Mouse (Mus musculus) B cell, adult 67 days (primary cell): ENCODE measurements around the gene Mfsd12. TPM values are rescaled to one million over a fixed set of nuclear protein-coding genes. Genes with fewer than 3 reads are reported as not detected.

ENCODE experiments used
- total RNA-seq, 2 experiments: library from RNA; stranded (reverse); gene quantifications; 4 replicates each; pipeline ENCODE4 v1.2.4; 2023

The Mfsd12 gene
- 10 to 100 TPM; 11.6 to 13.5 TPM for total RNA-seq

DNA sequence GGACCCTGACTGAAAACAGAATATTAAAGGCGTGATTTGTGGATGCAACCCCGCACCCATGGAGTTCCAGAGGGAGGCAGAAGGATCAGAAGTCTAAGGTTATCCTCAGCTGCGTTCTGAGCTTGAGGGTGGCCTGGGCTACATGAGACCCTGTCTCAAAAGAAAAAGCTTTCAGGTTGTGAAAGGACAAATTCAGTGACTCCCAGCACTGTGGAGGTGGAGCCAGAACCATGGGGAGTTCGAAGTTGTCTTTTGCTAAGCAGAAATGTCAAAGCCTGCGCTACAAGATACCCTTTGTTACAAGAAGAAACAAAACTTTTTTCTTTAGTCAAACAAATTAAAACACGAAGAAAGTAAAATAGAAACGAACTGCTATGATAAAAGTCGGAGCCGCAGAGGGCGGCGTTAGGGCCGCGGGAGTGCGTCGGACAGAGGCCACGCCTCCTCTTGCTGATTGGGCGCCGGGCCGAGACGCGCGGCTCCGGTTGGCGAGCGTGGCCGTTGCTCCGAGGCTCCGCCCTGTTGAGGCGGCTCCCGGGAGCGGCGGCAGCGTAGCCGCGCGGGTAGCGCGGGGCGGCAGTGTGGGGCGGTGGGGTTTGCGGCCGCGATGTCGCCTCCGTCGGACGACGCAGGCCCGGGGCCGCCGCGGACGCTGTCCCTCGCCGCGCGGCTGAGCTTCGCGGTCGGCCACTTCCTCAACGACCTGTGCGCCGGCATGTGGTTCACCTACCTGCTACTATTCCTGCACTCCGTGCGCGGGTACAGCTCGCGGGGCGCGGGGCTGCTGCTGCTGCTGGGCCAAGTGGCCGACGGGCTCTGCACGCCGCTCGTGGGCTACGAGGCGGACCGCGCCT is at the start of gene Mfsd12:
Mfsd12 (plus strand) TSS at position 501 of the 854 bp plus-strand sequence.

DNA sequence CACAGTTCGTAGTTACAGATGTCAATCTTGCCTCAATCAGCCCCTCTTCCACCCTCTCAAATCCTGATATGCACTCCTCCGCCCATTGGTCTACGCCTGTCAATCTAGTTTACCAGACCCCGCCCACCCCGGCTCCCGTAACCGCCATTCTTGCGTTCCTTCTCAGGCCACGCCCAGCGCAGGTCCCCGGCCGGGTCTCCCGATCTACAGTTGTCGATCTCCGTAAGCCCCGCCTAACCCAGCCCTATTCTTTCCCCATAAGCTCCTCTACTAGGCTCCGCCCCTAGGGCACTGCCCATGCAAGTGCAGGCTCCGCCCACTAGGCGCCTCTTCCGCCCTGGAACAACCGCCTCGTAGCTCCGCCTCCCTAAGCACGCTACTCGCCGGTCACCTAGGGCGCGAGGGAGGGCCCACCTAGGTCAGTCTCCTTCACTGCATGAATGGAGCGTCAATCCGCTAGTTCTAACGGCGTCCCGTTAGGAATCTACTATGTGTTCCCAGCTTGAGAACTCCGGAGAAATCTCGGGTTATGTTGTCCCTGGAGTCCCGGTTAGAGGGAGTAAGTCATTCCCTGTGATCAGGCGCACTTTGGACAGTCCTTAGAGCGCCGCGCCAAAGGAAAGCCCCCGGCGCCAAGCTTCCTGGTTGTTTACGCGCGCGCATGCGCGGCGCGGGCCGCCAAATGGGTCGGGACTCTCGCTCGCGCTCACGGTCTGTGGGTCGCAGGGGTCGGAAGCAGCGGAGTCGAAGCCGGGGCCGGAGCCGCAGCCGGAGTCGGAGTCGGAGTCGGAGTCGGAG is 36.5 kb upstream of the Mfsd12 start, which contains the start of gene Cactin:
Cactin (plus strand) TSS at position 554 of the 798 bp plus-strand sequence.

DNA sequence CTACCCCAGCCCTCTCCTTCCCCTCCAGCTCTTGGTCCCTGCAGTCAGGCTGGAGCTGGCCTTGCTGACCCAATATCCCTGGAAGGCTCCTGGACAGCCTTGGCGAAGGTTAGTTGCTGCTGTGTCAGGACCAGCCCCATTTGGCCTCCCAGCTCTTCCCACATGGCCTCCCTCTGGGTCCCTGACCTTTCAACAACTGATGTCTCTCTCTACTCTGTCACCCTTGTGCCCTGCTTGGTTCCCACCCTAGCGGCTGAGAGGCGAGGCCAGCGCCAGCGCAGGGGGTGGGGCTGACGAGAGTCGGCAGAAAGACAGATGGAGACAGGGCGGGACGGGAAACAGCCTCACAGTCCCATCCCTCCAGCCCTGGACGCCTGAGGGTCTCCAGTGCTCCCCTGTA is 28.9 kb upstream of the Mfsd12 start, which contains the start of gene Tbxa2r:
Tbxa2r (plus strand) TSS at position 346 of the 400 bp plus-strand sequence.

DNA sequence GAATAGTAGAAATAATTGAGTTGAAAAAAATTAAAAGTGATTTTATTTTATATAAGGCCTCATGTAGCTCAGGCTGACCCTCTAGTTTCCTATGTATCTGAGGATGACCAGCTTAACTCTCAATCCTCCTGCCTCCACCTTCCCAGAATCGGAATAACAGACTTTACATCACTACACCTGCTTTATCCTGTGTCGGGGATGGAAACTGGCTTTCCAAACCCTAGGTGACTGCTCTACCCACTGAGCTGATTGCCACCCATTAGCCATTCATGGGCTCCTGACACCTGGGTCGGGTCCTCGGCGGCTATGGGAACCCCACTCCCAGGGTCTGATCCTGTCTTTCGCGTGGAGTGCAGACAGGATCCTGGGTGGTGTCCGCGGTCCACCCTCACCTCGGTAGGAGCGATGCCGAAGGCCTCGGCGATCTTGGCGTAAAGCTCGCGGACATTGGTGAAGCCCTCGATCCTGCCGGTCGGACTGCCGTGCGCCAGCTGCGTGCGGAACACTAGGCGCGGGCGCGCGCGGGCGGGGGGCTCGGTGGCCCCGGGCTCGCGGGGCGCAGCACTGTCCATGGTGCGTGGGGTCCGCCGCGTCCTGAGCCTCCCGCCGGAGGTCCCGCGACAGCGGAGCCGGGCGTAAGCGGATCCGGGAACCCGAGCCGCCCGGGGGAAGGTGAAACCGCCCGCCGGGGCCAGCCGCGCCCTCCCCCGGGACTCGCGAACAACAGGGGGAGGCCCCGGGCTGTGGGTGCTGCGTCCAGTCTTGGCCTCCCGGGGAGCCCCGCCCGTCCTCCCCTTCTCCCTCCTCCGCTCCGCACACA is 14.4 kb upstream of the Mfsd12 start, which contains the start of gene Gipc3:
Gipc3 (minus strand) TSS at position 581 of the 820 bp plus-strand sequence.

DNA sequence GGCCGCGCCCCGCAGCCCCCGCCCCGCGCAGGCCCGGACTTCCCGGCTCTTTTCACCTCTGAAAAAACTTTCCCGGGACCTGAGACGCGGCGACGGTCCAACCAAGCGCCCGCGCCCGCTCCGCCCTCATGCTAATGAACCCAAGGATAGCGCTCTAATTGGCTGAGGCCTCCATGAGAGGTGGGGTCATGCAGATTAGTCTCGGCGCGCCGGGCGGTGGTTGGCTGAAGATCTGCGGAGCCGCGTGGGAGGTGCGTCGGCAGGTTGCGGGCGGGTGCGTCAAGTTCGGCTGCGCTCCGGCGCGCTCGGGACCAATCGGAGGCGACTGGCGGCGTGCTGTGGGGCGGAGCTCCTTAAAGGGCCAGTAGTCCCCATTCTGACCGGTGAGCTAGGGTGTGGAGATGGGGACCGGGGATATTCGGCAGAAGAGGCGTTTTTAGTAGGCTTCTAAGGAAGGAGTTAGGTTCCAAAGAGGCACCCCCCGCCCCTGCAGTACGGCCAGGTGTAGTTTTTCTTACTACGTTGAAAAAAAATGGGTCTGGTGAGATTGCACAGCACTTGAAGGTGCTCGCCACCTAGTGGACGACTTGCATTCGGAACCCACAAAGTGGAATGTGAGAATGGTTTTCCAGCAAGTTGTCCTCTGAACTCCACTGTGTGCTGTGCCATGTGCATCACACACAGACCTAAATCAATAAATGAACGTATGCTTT is 6.8 kb upstream of the Mfsd12 start, which contains the start of gene Hmg20b:
Hmg20b (minus strand) TSS at position 130 of the 713 bp plus-strand sequence.

DNA sequence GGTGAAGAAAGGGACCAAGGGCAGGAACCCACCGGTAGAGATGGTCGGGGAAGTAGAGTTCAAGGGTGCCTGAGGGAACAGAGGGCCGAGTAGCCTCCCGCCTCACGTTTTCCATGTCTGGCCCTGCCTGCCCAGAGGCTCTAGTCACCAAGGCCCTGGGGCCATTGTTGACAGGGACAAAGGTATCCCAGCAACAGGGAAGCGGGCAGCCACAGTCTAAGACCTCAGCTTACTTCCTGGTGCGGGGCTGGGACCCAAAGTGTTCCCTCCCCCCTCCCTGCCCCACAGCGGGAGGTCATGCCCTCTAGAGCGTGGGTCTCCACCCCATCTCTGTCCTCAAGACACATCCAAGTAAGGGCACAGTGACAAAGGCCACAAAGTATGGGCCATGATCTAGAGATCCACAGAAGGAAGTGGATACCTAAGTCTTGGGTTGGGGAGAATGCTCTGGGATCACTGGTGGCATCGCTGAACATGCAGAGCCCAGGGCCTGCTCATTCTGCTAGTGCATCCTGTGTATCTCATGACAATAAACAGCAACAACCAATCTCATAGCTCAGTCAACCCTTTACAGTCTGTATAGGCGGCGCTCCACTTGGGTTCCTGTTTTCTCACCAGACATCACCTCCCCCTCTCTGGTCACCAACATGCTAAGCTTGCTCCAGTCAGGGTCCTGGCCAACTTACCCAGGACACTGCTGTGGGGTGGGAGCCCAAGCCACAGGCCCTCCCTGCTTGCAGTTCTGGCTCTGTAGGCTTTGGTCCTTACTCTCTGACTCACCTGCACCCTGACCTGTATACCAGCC is 8.6 kb downstream of the Mfsd12 start, which contains the start of gene 4930404N11Rik:
4930404N11Rik (minus strand) TSS at position 145 of the 805 bp plus-strand sequence.

DNA sequence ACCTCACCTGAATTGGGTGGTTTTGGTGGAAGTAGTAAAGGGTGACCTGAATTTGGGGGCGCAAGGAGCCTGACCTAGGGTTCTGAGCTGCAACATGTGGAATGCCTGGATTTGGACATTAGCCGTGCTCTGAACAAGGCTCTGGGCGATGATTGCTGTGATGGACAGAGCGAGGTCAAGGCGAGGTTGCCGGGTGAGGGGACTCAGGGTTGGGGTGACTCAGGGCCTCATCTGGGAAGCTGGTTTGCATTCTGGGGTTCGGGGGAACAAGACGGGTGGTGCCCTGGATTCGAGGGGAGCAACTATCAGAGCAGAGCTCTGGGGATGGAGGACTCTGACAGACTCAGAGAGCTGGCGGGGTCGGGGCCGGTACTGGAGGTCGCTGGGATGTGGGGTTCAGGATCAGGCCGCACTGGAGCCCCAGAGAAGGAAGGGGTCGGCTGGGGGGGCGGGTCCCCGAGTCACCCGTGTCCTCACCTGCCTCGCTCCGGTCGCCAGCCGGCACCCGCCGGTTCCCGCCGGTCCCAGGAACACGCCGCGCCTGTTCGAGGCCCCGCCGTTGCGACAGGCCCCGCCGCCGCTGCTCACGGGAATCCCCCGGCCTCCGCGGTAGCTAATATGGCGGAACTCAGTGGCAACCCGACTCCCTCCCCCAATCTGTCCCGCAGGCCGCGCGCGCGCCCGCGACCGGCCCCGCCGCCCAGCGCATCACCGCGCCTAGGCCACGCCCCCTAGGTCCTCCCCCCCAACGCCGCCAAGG is 20.7 kb downstream of the Mfsd12 start, which contains the start of gene Fzr1:
Fzr1 (minus strand) TSS at position 724 of the 760 bp plus-strand sequence.

DNA sequence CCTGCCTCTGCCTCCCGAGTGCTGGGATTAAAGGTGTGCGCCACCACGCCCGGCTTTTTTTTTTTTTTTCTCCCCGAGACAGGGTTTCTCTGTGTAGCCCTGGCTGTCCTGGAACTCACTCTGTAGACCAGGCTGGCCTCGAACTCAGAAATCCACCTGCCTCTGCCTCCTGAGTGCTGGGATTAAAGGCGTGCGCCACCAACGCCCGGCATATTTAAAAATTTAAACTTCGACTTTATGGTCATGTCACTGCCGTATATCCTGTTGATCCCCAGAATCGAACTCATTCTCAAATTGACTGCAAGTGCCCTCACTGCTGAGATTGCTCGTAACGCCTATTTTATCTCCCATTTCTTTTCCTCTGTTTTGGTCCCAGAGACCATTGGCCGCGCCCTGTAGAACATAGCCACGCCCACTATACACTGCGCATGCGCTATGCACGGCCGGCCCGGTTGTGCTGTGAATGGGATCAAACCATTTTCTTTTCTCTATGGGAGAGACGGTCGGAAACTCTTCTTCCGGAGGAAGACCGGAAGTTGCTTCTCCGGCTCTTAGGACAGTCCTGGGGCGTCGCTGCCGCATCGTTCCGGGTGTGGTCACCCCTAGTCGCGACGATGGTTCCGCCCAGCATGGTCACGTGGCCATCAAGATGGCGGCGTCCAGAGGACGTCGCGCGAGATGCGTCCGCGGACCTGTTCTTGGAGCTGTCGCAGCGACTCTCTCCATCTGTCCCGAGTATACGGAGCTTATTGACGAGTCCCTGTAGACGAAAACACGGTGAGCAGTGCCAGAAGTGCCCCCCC is 26.7 kb downstream of the Mfsd12 start, which contains the start of the genes Dohh and Gm48551:
Dohh (plus strand) TSS at position 627 of the 803 bp plus-strand sequence.
Gm48551 (plus strand) TSS at position 665 of the 803 bp plus-strand sequence.

DNA sequence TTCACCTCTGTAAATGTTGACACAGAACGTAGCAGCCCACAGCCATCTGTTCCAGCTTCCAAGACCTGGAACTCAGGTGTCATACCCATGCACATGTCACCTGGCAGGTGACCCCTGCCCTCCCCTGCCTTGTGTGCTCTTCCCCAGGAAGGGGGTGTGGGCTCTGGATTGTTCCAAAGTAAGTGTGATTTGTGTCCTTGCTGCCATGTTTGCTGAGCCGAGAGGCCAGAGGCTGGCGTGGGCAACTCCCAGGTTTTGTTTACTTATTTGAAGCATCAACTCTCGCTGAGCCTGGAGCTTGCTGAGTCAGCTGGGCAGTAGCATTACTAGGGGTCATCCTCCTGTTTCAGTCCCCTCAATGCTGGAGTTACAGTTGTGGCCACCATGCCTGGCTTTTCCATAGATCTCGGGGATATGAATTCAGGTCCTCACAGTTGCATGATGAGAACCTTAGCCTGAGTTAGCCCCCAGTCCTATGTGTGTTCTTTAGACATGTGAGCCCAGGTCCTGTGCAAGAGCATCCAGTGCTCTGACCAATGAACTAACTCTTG is 31.3 kb downstream of the Mfsd12 start, which contains the start of gene Gm48552:
Gm48552 (plus strand) TSS at position 501 of the 551 bp plus-strand sequence.

DNA sequence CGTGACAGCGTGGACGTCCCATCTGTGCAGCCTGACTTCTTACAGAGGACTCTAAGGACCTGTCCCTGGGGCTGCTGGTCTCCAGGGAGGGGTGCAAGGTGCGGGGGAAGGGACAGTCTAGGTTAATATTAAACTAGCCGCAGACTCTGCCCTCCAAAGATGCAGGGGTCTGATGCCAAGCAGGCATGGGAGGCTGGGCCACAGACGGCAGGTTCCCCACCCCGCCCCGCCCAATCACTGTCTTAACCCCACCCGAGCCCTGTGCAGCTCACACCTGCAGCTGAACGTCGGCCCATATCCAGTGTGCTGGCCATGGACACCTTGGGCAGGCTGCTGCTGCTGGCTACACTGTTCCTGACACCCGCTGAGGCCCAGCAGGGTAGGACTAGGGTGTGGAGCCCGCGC is 35.5 kb downstream of the Mfsd12 start, which contains the start of gene Smim24:
Smim24 (plus strand) TSS at position 271 of the 405 bp plus-strand sequence.

Other genes with a start within 250 kb of the Mfsd12 start
- gene Zbtb7a, start 222.3 kb upstream of the Mfsd12 start, total RNA-seq = 100 to 1,000 TPM in 1 of 2 experiments, 10 to 100 TPM in 1; 97.7 to 106 TPM
- 10 to 100 TPM; 70.9 to 76.2 TPM for gene Pias4, start 189.6 kb upstream of the Mfsd12 start, total RNA-seq
- gene Eef2, start 180.9 kb upstream of the Mfsd12 start, total RNA-seq = 1,000 to 10,000 TPM; 1,844 to 1,917 TPM
- gene Dapk3, start 174.5 kb upstream of the Mfsd12 start, total RNA-seq = 10 to 100 TPM; 79.5 to 87.1 TPM
- gene 4930442H23Rik, start 173.6 kb upstream of the Mfsd12 start, total RNA-seq = not detected
- not detected for gene Nmrk2, start 155.4 kb upstream of the Mfsd12 start, total RNA-seq
- not detected for gene Atcay, start 126.7 kb upstream of the Mfsd12 start, total RNA-seq
- gene Zfr2, start 124.3 kb upstream of the Mfsd12 start, total RNA-seq = 1 to 10 TPM; 3.4 to 4.6 TPM
- gene Matk, start 104.6 kb upstream of the Mfsd12 start, total RNA-seq = 10 to 100 TPM; 24.5 to 29.5 TPM
- 100 to 1,000 TPM; 106 to 112 TPM for gene Mrpl54, start 90.6 kb upstream of the Mfsd12 start, total RNA-seq
- gene Apba3, start 90.5 kb upstream of the Mfsd12 start, total RNA-seq = 10 to 100 TPM; 32.7 to 50.4 TPM
- 10 to 100 TPM; 14.0 to 18.9 TPM for gene Tjp3, start 65.9 kb upstream of the Mfsd12 start, total RNA-seq
- 100 to 1,000 TPM; 130 to 154 TPM for gene Pip5k1c, start 64.5 kb upstream of the Mfsd12 start, total RNA-seq
- gene Cactin, start 36.4 kb upstream of the Mfsd12 start, total RNA-seq = 10 to 100 TPM; 53.3 to 59.3 TPM
- 1 to 10 TPM; 4.6 to 6.0 TPM for gene Tbxa2r, start 28.8 kb upstream of the Mfsd12 start, total RNA-seq
- gene Gipc3, start 14.2 kb upstream of the Mfsd12 start, total RNA-seq = under 1 TPM; 0.78 to 0.92 TPM
- 10 to 100 TPM; 77.8 to 80.1 TPM for gene Hmg20b, start 7.0 kb upstream of the Mfsd12 start, total RNA-seq
- 10 to 100 TPM in 1 of 2 experiments, 1 to 10 TPM in 1; 7.8 to 11.0 TPM for gene 4930404N11Rik, start 8.3 kb downstream of the Mfsd12 start, total RNA-seq
- gene Fzr1, start 21.0 kb downstream of the Mfsd12 start, total RNA-seq = 10 to 100 TPM; 47.9 to 55.7 TPM
- gene Dohh, start 26.9 kb downstream of the Mfsd12 start, total RNA-seq = 10 to 100 TPM; 36.0 to 37.0 TPM
- gene Gm48551, start 27.0 kb downstream of the Mfsd12 start, total RNA-seq = 1 to 10 TPM; 1.6 to 4.6 TPM
- 1 to 10 TPM; 4.3 to 5.4 TPM for gene Gm48552, start 31.5 kb downstream of the Mfsd12 start, total RNA-seq
- gene Smim24, start 35.6 kb downstream of the Mfsd12 start, total RNA-seq = 1 to 10 TPM; 5.8 to 9.2 TPM
- 10 to 100 TPM; 15.0 to 22.8 TPM for gene Nfic, start 98.1 kb downstream of the Mfsd12 start, total RNA-seq
- gene Celf5, start 125.2 kb downstream of the Mfsd12 start, total RNA-seq = not detected
- 100 to 1,000 TPM; 113 to 131 TPM for gene Ncln, start 138.9 kb downstream of the Mfsd12 start, total RNA-seq
- gene S1pr4, start 142.6 kb downstream of the Mfsd12 start, total RNA-seq = 10 to 100 TPM; 78.0 to 83.2 TPM
- gene Gna15, start 166.7 kb downstream of the Mfsd12 start, total RNA-seq = 1 to 10 TPM; 6.3 to 9.1 TPM
- gene Gna11, start 187.7 kb downstream of the Mfsd12 start, total RNA-seq = 10 to 100 TPM; 24.4 to 31.5 TPM
- gene Aes, start 202.0 kb downstream of the Mfsd12 start, total RNA-seq = 100 to 1,000 TPM; 336 to 341 TPM
- 1 to 10 TPM; 3.7 to 4.7 TPM for gene Tle2, start 217.1 kb downstream of the Mfsd12 start, total RNA-seq
- gene Tle6, start 243.6 kb downstream of the Mfsd12 start, total RNA-seq = under 1 TPM; 0.52 to 0.68 TPM
- gene BC025920, start 248.8 kb downstream of the Mfsd12 start, total RNA-seq = 1 to 10 TPM; 3.2 to 4.3 TPM